Mouse (Mus musculus): Measurements from ENCODE around the gene Lrrc39.
"Not testable (repeated sequence)": the region's sequence is repeated elsewhere in the genome, so short reads cannot be mapped to it uniquely, and the experiment has no call there.

Gene Lrrc39

GRCm38 (mm10) chr3:116562408-116563094, at the start of gene Lrrc39:
Gene Lrrc39 (plus strand): TSS chr3:116562973.
- peak; percentile 21 to 74 for DNase-seq (ENCODE audit: inconsistent age in 2 of 2, low spot score in 1 of 2)

- DNase-seq (ENCODE audit: inconsistent age in 2 of 2, low spot score in 1 of 2) = peak; percentile 56 to 84
These were observed 42.5 kb upstream of the Lrrc39 start for GRCm38 (mm10) chr3:116520141-116520761.

GRCm38 (mm10) chr3:116529741-116530140, 33.0 kb upstream of the Lrrc39 start:
- DNase-seq (ENCODE audit: inconsistent age in 2 of 2, low spot score in 1 of 2) = no peak

GRCm38 (mm10) chr3:116530826-116531225, 31.9 kb upstream of the Lrrc39 start:
- DNase-seq (ENCODE audit: inconsistent age in 2 of 2, low spot score in 1 of 2) = no peak

- peak in 1 of 2 experiments; percentile 43 for DNase-seq (ENCODE audit: inconsistent age in 2 of 2, low spot score in 1 of 2)
These were observed 26.2 kb upstream of the Lrrc39 start for GRCm38 (mm10) chr3:116536428-116537199.

GRCm38 (mm10) chr3:116537200-116537573, 25.6 kb upstream of the Lrrc39 start:
- DNase-seq (ENCODE audit: inconsistent age in 2 of 2, low spot score in 1 of 2) = no peak

- no peak for DNase-seq (ENCODE audit: inconsistent age in 2 of 2, low spot score in 1 of 2)
These were observed 20.7 kb upstream of the Lrrc39 start for GRCm38 (mm10) chr3:116542070-116542469.

- no peak for DNase-seq (ENCODE audit: inconsistent age in 2 of 2, low spot score in 1 of 2)
These were observed 20.2 kb upstream of the Lrrc39 start for GRCm38 (mm10) chr3:116542532-116542931.

- no peak for DNase-seq (ENCODE audit: inconsistent age in 2 of 2, low spot score in 1 of 2)
These were observed 15.3 kb upstream of the Lrrc39 start for GRCm38 (mm10) chr3:116547430-116547829.

- no peak for DNase-seq (ENCODE audit: inconsistent age in 2 of 2, low spot score in 1 of 2)
These were observed 11.4 kb upstream of the Lrrc39 start for GRCm38 (mm10) chr3:116551362-116551761.

- not testable (repeated sequence) for DNase-seq (ENCODE audit: inconsistent age in 2 of 2, low spot score in 1 of 2)
These were observed 1.5 kb upstream of the Lrrc39 start for GRCm38 (mm10) chr3:116561315-116561714.

- DNase-seq (ENCODE audit: inconsistent age in 2 of 2, low spot score in 1 of 2) = no peak
These were observed 321 bp downstream of the Lrrc39 start for GRCm38 (mm10) chr3:116563095-116563492.

GRCm38 (mm10) chr3:116570628-116571027, 7.9 kb downstream of the Lrrc39 start:
- no peak for DNase-seq (ENCODE audit: inconsistent age in 2 of 2, low spot score in 1 of 2)

- peak; percentile 10 to 70 for DNase-seq (ENCODE audit: inconsistent age in 2 of 2, low spot score in 1 of 2)
These were observed 14.5 kb downstream of the Lrrc39 start for GRCm38 (mm10) chr3:116577286-116577685.

- no peak for DNase-seq (ENCODE audit: inconsistent age in 2 of 2, low spot score in 1 of 2)
These were observed 19.4 kb downstream of the Lrrc39 start for GRCm38 (mm10) chr3:116582201-116582600.

- no peak for DNase-seq (ENCODE audit: inconsistent age in 2 of 2, low spot score in 1 of 2)
These were observed 31.4 kb downstream of the Lrrc39 start for GRCm38 (mm10) chr3:116594076-116594727.

- peak; percentile 97 to 99 for DNase-seq (ENCODE audit: inconsistent age in 2 of 2, low spot score in 1 of 2)
These were observed 32.2 kb downstream of the Lrrc39 start, which contains the start of gene Sass6 for GRCm38 (mm10) chr3:116594728-116595602. Gene Sass6 (plus strand): TSS chr3:116594982.

GRCm38 (mm10) chr3:116595603-116595991, 32.8 kb downstream of the Lrrc39 start:
- no peak for DNase-seq (ENCODE audit: inconsistent age in 2 of 2, low spot score in 1 of 2)

GRCm38 (mm10) chr3:116599705-116600104, 36.9 kb downstream of the Lrrc39 start:
- no peak for DNase-seq (ENCODE audit: inconsistent age in 2 of 2, low spot score in 1 of 2)

- DNase-seq (ENCODE audit: inconsistent age in 2 of 2, low spot score in 1 of 2) = no peak
These were observed 38.2 kb downstream of the Lrrc39 start for GRCm38 (mm10) chr3:116601005-116601404.
